Mouse (Mus musculus): ENCODE results near the gene Fjx1. TPM values are rescaled to one million over a fixed set of nuclear protein-coding genes. Genes with fewer than 3 reads are reported as not detected.
A peak's percentile ranks its signal among the peaks of the same experiment; 100 is the strongest.

Fjx1 gene
- polyA plus RNA-seq, 1 experiment, result not detected

DNA sequence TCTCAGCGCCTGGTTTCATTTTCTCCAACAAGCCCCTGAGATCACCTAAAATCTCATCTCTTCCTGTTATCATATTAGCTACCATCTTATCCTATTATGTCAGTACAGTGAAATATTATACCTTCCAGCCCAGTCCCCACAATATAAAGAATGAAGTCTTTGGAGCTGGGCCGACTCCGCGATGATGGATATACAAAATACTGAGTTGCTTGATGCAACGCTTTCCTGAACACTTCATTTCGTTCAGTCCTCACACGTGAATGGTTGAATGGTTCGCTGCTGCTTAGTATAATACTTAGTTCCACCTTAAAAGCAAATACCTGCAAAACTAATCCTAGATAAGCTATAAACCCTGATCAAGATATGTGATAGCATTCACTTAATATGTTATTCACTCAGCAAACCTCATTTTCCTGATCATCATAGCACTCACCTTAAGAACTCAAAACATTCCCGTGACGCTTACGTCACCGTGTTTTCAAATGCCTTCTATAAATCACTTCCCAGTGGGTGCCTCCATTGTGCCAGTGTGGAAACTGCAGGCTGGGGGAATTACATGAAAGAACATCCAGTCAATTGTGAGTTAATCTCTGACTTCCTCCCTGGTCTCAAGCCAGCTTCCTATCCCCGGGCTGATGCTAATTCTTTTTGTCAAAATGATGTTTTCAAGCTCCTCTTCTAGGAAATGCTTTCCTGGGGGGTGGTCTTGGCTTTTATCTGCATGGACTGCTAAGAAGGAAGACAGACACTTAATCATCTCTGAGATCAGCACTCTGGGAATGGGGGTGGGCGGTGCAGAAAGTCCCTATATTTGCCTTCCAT is 44.7 kb downstream of the Fjx1 start, which contains the start of gene Trim44:
Gene Trim44, minus strand, starts transcription at position 466 of the 822 bp plus-strand sequence.
- 27% methylated on average over 14 of the region's 14 CpGs for WGBS
- H3K4me3 ChIP-seq (ENCODE audit: insufficient read depth, low read depth, low read length), result no peak within 1 kb of the TSS
- no peaks in the 10 kb centered on the region for H3K4me1 ChIP-seq (ENCODE audit: control insufficient read depth, insufficient read depth, low read length)
- H3K27ac ChIP-seq (ENCODE audit: insufficient read depth, low read depth, low read length), result no peak within 1 kb of the TSS
- TF ChIP-seq POLR2A (IDR thresholded peaks at IDR 0.05; ENCODE audit: insufficient read depth, low read depth, low read length) (no peak), CTCF (IDR thresholded peaks at IDR 0.05; ENCODE audit: insufficient read depth, low read depth, low read length) (no peak)

GRCm38 (mm10) chr2:102406324-102407304 is 45.7 kb downstream of the Fjx1 start:
- WGBS, result 33% methylated on average over 4 of the region's 4 CpGs
- no peaks in the 10 kb centered on the region for H3K4me1 ChIP-seq (ENCODE audit: control insufficient read depth, insufficient read depth, low read length)
- H3K4me3 ChIP-seq (ENCODE audit: insufficient read depth, low read depth, low read length), result no peak overlapping the region
- TF ChIP-seq CTCF (IDR thresholded peaks at IDR 0.05; ENCODE audit: insufficient read depth, low read depth, low read length) (no peak), POLR2A (IDR thresholded peaks at IDR 0.05; ENCODE audit: insufficient read depth, low read depth, low read length) (no peak)
- H3K27ac ChIP-seq (ENCODE audit: insufficient read depth, low read depth, low read length), result no peak overlapping the region

DNA sequence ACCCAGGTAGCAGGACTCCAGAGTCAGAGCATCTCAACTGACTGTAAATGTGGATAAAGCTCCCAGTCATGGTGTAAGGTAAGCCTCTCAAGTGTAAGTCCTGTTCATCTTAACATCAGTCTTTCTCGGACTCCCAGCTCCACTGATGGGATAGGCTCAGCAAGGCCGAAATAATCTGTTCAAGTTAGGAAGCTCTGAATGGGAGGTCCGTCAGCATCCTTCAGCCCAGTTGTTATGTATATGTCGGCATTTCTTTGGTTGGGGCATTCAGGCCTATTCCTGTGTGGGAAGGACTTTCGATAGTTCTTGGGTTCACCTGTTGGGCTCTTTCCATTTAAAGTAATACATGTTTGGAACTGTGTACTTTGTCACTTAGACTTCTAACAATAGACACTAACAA is 48.3 kb downstream of the Fjx1 start:
- 91% methylated on average over 5 of the region's 5 CpGs for WGBS

GRCm38 (mm10) chr2:102403306-102403705 is 49.0 kb downstream of the Fjx1 start:
- H3K4me3 ChIP-seq (ENCODE audit: insufficient read depth, low read depth, low read length), result no peak overlapping the region
- WGBS, result 90% methylated on average over 4 of the region's 4 CpGs
- H3K27ac ChIP-seq (ENCODE audit: insufficient read depth, low read depth, low read length), result no peak overlapping the region
- H3K4me1 ChIP-seq (ENCODE audit: control insufficient read depth, insufficient read depth, low read length), result peaks cover 6% of the 10 kb centered on the region
- TF ChIP-seq POLR2A (IDR thresholded peaks at IDR 0.05; ENCODE audit: insufficient read depth, low read depth, low read length), result no peak
- TF ChIP-seq CTCF (IDR thresholded peaks at IDR 0.05; ENCODE audit: insufficient read depth, low read depth, low read length), result no peak

More for the DNA sequence above, 48.3 kb downstream of the Fjx1 start:
- Histone ChIP-seq H3K4me1 (ENCODE audit: control insufficient read depth, insufficient read depth, low read length) (peaks cover 6% of the 10 kb centered on the region), H3K27ac (ENCODE audit: insufficient read depth, low read depth, low read length) (no peak overlapping the region), H3K4me3 (ENCODE audit: insufficient read depth, low read depth, low read length) (no peak overlapping the region)
- TF ChIP-seq POLR2A (IDR thresholded peaks at IDR 0.05; ENCODE audit: insufficient read depth, low read depth, low read length), result no peak
- no peak for TF ChIP-seq CTCF (IDR thresholded peaks at IDR 0.05; ENCODE audit: insufficient read depth, low read depth, low read length)

- TF ChIP-seq POLR2A (IDR thresholded peaks at IDR 0.05; ENCODE audit: insufficient read depth, low read depth, low read length), result no peak
- no peak for TF ChIP-seq CTCF (IDR thresholded peaks at IDR 0.05; ENCODE audit: insufficient read depth, low read depth, low read length)
- H3K4me1 ChIP-seq (ENCODE audit: control insufficient read depth, insufficient read depth, low read length), result peaks cover 6% of the 10 kb centered on the region
- 8% methylated on average over 6 of the region's 6 CpGs for WGBS
Measured at GRCm38 (mm10) chr2:102401352-102401692, 51.0 kb downstream of the Fjx1 start.

GRCm38 (mm10) chr2:102400605-102401351 is 51.5 kb downstream of the Fjx1 start:
- peak overlapping the region; percentile 97 for H3K27ac ChIP-seq (ENCODE audit: insufficient read depth, low read depth, low read length)
- H3K4me3 ChIP-seq (ENCODE audit: insufficient read depth, low read depth, low read length), result peak overlapping the region; percentile 81
- H3K4me1 ChIP-seq (ENCODE audit: control insufficient read depth, insufficient read depth, low read length), result peaks cover 6% of the 10 kb centered on the region
- WGBS, result under 1% methylated on average over 94 of the region's 94 CpGs
- TF ChIP-seq CTCF (IDR thresholded peaks at IDR 0.05; ENCODE audit: insufficient read depth, low read depth, low read length) (no peak), POLR2A (IDR thresholded peaks at IDR 0.05; ENCODE audit: insufficient read depth, low read depth, low read length) (no peak)

More at GRCm38 (mm10) chr2:102401352-102401692, 51.0 kb downstream of the Fjx1 start:
- H3K4me3 ChIP-seq (ENCODE audit: insufficient read depth, low read depth, low read length), result peak overlapping the region; percentile 81
- H3K27ac ChIP-seq (ENCODE audit: insufficient read depth, low read depth, low read length), result peak overlapping the region; percentile 97

GRCm38 (mm10) chr2:102399864-102400604 is 52.3 kb downstream of the Fjx1 start:
- Histone ChIP-seq H3K4me1 (ENCODE audit: control insufficient read depth, insufficient read depth, low read length) (peaks cover 6% of the 10 kb centered on the region), H3K27ac (ENCODE audit: insufficient read depth, low read depth, low read length) (peak overlapping the region; percentile 97), H3K4me3 (ENCODE audit: insufficient read depth, low read depth, low read length) (peak overlapping the region; percentile 81)
- no peak for TF ChIP-seq POLR2A (IDR thresholded peaks at IDR 0.05; ENCODE audit: insufficient read depth, low read depth, low read length)
- TF ChIP-seq CTCF (IDR thresholded peaks at IDR 0.05; ENCODE audit: insufficient read depth, low read depth, low read length), result no peak
- 36% methylated on average over 48 of the region's 48 CpGs for whole genome bisulfite sequencing

Other genes starting within 250 kb of the Fjx1 start
- 108 and 163 TPM in 2 replicates for gene Trim44, start 44.7 kb downstream of the Fjx1 start, polyA plus RNA-seq (2012; ENCODE audit: insufficient read depth, insufficient read length, low replicate concordance, missing spikeins)
- not detected in 2 replicates for gene Pamr1, start 97.5 kb upstream of the Fjx1 start, polyA plus RNA-seq (2012; ENCODE audit: insufficient read depth, insufficient read length, low replicate concordance, missing spikeins)
- gene Slc1a2, start 206.2 kb upstream of the Fjx1 start, polyA plus RNA-seq (2012; ENCODE audit: insufficient read depth, insufficient read length, low replicate concordance, missing spikeins), result 685 and 1,636 TPM in 2 replicates

Measured in olfactory bulb, adult 2 months (tissue).